Mouse (Mus musculus) kidney, embryonic 14.5 days (tissue): ENCODE measurements around the gene Nrap. TPM values are rescaled to one million over a fixed set of nuclear protein-coding genes. Genes with fewer than 3 reads are reported as not detected.

ENCODE experiments used
- ATAC-seq: fragments of 200-750 bp; cut with Nextera tagmentation; 2 replicates; pipeline ENCODE4 v1.8.0; 2017; ENCODE audit warnings: moderate number of reproducible peaks, mild to moderate bottlenecking, moderate TSS enrichment, moderate library complexity; ENCODE audit not compliant: low FRiP score, low TSS enrichment
- H3K27ac ChIP-seq: fragments of 300-500 bp; sonication (generic); 2 replicates; pipeline ENCODE4 v1.5.1; 2014; ENCODE audit warnings: low read depth, mild to moderate bottlenecking, low read length, moderate library complexity, mixed read lengths
- H3K27me3 ChIP-seq: fragments of 300-500 bp; sonication (generic); 2 replicates; pipeline ENCODE4 v1.6.1; 2014; ENCODE audit warnings: mild to moderate bottlenecking, low read length; ENCODE audit not compliant: control insufficient read depth, insufficient read depth
- H3K36me3 ChIP-seq: fragments of 300-500 bp; sonication (generic); 2 replicates; pipeline ENCODE4 v1.6.1; 2014; ENCODE audit warnings: low read length, mixed read lengths; ENCODE audit not compliant: control insufficient read depth, insufficient read depth
- H3K4me1 ChIP-seq: fragments of 300-500 bp; sonication (generic); 2 replicates; pipeline ENCODE4 v1.6.1; 2014; ENCODE audit warnings: low read length, mixed read lengths; ENCODE audit not compliant: control insufficient read depth, insufficient read depth
- H3K4me2 ChIP-seq: fragments of 300-500 bp; sonication (generic); replicated peaks from 2 replicates; pipeline ENCODE4 v1.6.1; 2014; ENCODE audit warnings: low read depth, mild to moderate bottlenecking, low read length
- H3K4me3 ChIP-seq: fragments of 300-500 bp; sonication (generic); 2 replicates; pipeline ENCODE4 v1.5.1; 2014; ENCODE audit warnings: mild to moderate bottlenecking, low read length
- H3K9ac ChIP-seq: fragments of 300-500 bp; sonication (generic); 2 replicates; pipeline ENCODE4 v1.6.1; 2014; ENCODE audit warnings: low read depth, mild to moderate bottlenecking, low read length, moderate library complexity
- H3K9me3 ChIP-seq: fragments of 300-500 bp; sonication (generic); 2 replicates; pipeline ENCODE4 v1.6.1; 2016; ENCODE audit warnings: low read length; ENCODE audit not compliant: control insufficient read depth
- WGBS: fragments of 180-500 bp; shearing (Covaris S2); extraction: QIAGEN DNeasy Blood & Tissue Kit; methylation state at CpG from one replicate; pipeline ENCODE4 v1.1.7; 2014; 5-methylcytosine and 5-hydroxymethylcytosine counted together
- polyA plus RNA-seq: library from polyadenylated mRNA; unstranded; fragments of >200 nt; fragmentation: Nextera tagmentation; extraction: Ambion mirVana; gene quantifications from 2 replicates; pipeline ENCODE4 v1.2.1, GENCODE M21; 2014

Nrap gene
- polyA plus RNA-seq, result 0.19 TPM in 1 of 2 replicates, not detected in the other

DNA sequence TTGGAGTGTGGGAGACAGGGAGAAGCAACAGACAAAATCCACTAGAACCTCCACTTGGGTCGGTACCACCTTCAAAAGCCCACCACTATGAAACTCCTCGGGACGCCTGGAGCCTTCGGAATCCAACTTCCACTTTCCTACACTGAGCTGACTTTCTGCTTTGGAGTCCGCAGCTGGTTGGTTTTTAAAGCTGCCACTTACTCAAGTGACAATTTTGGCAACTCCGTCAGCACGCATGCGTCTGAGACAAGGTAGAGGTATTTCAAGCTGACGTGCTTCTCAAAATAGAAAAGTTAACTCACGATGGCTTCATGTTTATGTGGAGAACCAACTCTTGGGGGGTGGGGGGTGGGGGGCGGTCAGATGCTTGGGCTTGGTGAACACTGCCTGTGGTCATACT, at the start of gene Nrap:
Nrap (minus strand) TSS at position 159 of the 400 bp plus-strand sequence.
- no peak within 1 kb of the TSS for H3K9ac ChIP-seq
- no peak for ATAC-seq
- no peaks in the 10 kb centered on the region for H3K9me3 ChIP-seq
- no peaks in the 10 kb centered on the region for H3K4me1 ChIP-seq
- no peak within 1 kb of the TSS for H3K4me3 ChIP-seq
- H3K4me2 ChIP-seq, result no peak within 1 kb of the TSS
- 74% methylated on average over 11 of the region's 11 CpGs for WGBS
- no peaks in the 10 kb centered on the region for H3K27me3 ChIP-seq
- no peak within 1 kb of the TSS for H3K27ac ChIP-seq
- no peaks in the 10 kb centered on the region for H3K36me3 ChIP-seq

DNA sequence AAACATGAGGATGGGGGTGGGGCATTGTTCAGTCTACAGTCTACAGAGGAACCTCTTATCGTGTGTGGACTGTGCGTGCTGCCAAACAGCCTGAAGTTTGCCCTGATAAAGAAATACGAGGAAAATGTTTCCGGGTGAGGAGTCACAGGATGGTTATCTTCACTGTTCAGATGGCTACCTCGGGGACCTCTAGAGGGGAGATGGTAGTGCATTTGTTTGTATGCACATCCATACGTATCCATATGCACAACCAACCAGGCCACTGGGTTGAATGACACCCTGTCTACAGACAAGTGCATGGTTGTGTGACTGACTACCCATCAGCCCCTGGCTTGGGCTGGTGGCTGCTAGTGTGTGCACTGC, 49.2 kb upstream of the Nrap start:
- Histone ChIP-seq H3K4me1 (no peaks in the 10 kb centered on the region), H3K9me3 (no peaks in the 10 kb centered on the region), H3K4me2 (no peak overlapping the region), H3K27me3 (no peaks in the 10 kb centered on the region), H3K4me3 (no peak overlapping the region), H3K9ac (no peak overlapping the region), H3K27ac (no peak overlapping the region), H3K36me3 (peaks cover 7% of the 10 kb centered on the region; the same call in 1 of the 2 replicates)
- no peak for ATAC-seq
- WGBS, result 79% methylated on average over 6 of the region's 6 CpGs

DNA sequence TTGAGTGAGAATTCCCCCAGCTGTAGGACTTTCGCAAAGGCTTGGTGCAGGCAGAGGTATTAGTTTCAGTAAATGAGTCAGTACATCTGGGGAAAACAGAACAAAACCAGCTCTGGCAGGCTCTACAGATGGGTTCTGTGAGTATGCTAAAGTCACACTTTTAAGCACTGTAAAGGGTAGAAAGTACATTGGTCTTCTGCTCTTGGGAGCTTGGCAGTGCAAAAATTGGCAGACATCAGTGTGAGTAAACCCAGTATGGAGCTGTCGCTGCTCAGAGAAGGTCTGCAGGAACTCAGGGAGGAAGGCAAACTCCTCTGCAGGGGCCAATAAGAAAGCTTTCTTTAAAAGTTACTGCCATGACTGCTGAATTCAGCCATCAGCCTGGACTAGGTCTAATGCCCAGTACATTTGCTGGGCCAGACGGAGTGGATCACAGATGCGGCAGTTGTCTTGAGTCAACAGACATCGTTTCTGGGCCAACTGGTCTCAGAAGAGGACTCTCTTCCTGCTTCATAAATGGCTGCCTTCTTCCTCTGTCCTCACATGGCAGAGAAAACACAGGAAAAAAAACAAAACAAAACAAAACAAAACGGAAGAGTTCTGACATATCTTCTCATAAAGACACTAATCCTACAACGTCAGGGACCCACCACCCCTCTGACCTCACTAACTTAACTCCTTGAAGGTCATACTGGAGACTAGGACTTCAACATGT, 48.7 kb upstream of the Nrap start:
- Histone ChIP-seq H3K9me3 (no peaks in the 10 kb centered on the region), H3K27me3 (no peaks in the 10 kb centered on the region), H3K36me3 (peaks cover 7% of the 10 kb centered on the region; the same call in 1 of the 2 replicates), H3K4me1 (no peaks in the 10 kb centered on the region), H3K27ac (no peak overlapping the region), H3K4me3 (no peak overlapping the region), H3K9ac (no peak overlapping the region), H3K4me2 (no peak overlapping the region)
- WGBS, result 66% methylated on average over 7 of the region's 7 CpGs
- no peak for ATAC-seq

DNA sequence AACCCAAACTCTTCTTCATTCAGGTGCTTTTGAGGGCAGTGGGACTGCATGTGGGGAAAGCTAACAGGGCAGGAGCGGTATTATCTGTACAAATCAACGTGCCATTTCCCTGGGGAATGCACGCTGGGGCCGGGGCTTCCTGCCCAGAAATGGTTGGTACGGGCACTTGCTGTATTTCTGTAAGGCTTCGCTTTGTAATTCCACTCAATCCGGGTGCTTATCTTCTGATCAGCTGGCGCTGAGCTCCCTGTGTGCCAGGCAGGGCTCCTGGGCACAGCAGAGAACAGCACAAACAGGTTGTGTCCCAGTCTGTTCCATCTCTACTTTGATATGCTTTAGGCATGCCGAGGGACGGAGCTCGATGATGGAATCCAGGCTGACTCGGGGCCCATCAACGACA, 46.5 kb upstream of the Nrap start:
- peaks cover 7% of the 10 kb centered on the region; the same call in 1 of the 2 replicates for H3K36me3 ChIP-seq
- 89% methylated on average over 13 of the region's 13 CpGs for WGBS

DNA sequence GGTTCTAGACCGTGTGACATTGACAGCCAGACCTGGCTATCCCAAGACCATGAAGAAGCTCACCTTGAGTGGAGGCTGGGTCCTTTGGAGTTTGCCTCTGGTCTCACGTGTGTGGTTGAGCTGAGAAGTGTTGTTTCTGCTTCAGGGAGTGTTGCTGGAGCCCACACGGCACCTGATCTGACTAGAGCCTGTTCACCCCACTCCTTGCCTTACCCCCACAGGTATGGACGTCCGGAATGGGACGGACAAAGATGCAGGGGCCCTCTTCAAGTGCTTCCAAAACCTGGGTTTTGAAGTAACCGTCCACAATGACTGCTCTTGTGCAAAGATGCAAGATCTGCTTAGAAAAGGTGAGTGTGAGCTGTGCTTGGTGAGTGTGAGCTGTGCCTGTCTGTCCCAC, 43.7 kb upstream of the Nrap start:
- H3K4me2 ChIP-seq, result no peak overlapping the region
- no peak overlapping the region for H3K9ac ChIP-seq
- 88% methylated on average over 7 of the region's 7 CpGs for WGBS
- no peaks in the 10 kb centered on the region for H3K9me3 ChIP-seq
- no peaks in the 10 kb centered on the region for H3K27me3 ChIP-seq
- ATAC-seq, result no peak
- no peaks in the 10 kb centered on the region for H3K4me1 ChIP-seq
- H3K27ac ChIP-seq, result no peak overlapping the region
- H3K36me3 ChIP-seq, result peaks cover 7% of the 10 kb centered on the region; the same call in 1 of the 2 replicates
- H3K4me3 ChIP-seq, result no peak overlapping the region

More for the DNA sequence above, 46.5 kb upstream of the Nrap start:
- H3K4me1 ChIP-seq, result no peaks in the 10 kb centered on the region
- H3K9me3 ChIP-seq, result no peaks in the 10 kb centered on the region
- no peak overlapping the region for H3K4me2 ChIP-seq
- ATAC-seq, result no peak
- H3K4me3 ChIP-seq, result no peak overlapping the region
- no peak overlapping the region for H3K9ac ChIP-seq
- H3K27ac ChIP-seq, result no peak overlapping the region
- H3K27me3 ChIP-seq, result no peaks in the 10 kb centered on the region

DNA sequence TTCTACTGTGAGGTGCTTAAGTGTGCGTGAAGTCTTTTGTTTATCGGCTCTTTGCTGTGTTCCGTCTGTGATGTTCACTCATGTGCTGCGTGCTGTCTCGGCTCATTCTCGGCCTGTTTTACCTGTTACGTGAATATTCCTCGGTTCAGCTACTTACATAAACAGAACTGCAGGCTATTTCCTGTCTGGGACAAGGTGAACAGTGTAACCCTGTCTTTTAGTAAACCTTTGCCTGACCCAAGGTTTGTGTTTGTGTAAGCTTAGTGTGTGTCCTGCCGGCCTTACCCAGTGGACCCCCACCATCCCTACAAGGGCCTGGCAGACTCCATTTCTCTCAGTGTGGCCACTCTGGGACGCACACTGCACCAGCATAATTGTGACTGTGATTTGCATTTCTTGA, 42.9 kb upstream of the Nrap start:
- Histone ChIP-seq H3K4me3 (no peak overlapping the region), H3K4me1 (no peaks in the 10 kb centered on the region), H3K4me2 (no peak overlapping the region), H3K27ac (no peak overlapping the region), H3K36me3 (peaks cover 7% of the 10 kb centered on the region; the same call in 1 of the 2 replicates), H3K9ac (no peak overlapping the region), H3K27me3 (no peaks in the 10 kb centered on the region), H3K9me3 (no peaks in the 10 kb centered on the region)
- WGBS, result 32% methylated on average over 10 of the region's 10 CpGs
- no peak for ATAC-seq

DNA sequence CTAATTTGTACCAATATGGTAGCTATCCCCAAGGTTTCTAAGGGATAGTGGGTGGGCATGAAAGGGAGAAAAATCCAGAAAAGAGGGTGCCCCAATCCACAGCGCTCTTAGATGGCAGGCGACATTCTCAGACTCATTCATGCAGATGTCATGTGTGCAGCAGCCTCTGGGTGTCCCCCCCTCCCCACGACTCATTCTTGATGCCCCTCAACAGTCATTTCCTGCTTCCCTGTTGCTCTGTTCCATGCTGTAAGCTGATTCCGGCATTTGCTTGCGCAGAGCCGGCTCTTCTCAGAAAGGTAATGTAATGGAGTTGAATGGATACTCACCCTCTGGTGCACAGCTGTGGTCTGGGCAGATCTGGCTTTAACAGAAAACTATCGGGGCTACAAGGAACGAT, 40.5 kb upstream of the Nrap start:
- Histone ChIP-seq H3K4me3 (no peak overlapping the region), H3K9me3 (no peaks in the 10 kb centered on the region), H3K36me3 (0 out of 2 replicates have a peak, but pooled peaks cover 4% of the 10 kb centered on the region), H3K4me2 (no peak overlapping the region), H3K27me3 (no peaks in the 10 kb centered on the region), H3K27ac (no peak overlapping the region), H3K9ac (no peak overlapping the region), H3K4me1 (no peaks in the 10 kb centered on the region)
- ATAC-seq, result no peak
- WGBS, result 57% methylated on average over 8 of the region's 8 CpGs

DNA sequence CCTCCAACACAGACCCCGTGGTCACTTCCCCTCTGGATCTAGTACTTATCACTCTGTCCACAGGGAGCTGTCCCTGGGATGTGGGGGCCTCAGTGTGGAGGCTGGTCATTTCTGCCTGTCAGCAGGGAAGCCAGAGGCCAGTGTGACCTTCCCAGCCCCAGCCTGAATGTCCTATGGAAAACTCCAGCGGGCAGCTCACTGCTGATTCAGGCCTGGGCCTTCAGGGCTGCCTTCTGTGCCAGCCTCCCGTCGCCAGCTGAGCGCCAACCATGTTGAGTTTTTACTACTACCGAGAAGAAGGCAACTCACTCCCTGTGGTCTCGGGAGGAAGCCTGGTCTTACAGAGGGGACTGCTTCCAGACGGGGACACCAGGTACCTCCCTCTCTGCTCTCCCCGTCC, 35.7 kb upstream of the Nrap start:
- H3K27ac ChIP-seq, result no peak overlapping the region
- H3K4me2 ChIP-seq, result no peak overlapping the region

DNA sequence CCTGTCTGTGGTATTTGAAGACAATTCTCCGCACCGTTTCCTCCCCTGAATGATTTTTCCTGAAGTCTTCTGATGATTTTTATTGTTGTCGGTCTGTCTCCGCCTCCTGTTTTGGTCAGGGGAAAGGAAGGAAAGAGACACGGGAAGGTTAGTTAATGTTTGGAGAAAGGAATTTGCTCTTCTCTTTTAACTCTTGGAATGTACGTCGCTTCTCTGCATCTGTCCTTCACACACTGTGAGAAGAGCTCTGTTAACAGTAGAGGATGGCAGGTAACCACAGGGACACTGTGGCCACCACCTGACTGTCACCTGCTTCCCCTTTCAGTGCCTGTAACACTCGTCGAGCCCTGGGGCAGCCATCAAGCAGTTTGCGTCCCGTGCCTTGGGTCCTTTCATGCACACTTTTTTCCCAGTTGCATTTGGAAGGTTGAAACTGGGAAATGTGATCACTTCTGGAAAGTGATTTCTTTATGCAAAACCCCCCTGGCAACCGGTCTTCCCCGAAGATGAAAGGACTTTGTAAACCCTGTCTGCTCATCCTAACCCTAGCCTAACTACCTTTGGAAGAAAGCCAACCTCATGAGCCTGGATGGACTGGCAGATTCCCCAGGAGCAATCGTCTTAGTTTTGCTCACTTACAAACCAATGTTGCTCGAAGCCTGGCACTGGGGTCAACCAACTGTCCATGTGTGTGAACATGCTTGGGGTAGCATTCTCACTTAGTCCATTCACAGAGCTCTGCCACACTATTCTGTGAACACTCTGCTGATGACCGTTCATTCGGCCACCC, 35.0 kb upstream of the Nrap start:
- no peaks in the 10 kb centered on the region for H3K36me3 ChIP-seq
- H3K27ac ChIP-seq, result no peak overlapping the region
- no peak overlapping the region for H3K4me2 ChIP-seq
- no peak overlapping the region for H3K4me3 ChIP-seq
- peaks cover 8% of the 10 kb centered on the region; the same call in 1 of the 2 replicates for H3K4me1 ChIP-seq
- no peaks in the 10 kb centered on the region for H3K9me3 ChIP-seq
- ATAC-seq, result no peak
- H3K9ac ChIP-seq, result no peak overlapping the region
- H3K27me3 ChIP-seq, result no peaks in the 10 kb centered on the region
- WGBS, result 77% methylated on average over 17 of the region's 17 CpGs

More for the DNA sequence above, 35.7 kb upstream of the Nrap start:
- Histone ChIP-seq H3K4me3 (no peak overlapping the region), H3K36me3 (no peaks in the 10 kb centered on the region), H3K9ac (no peak overlapping the region), H3K27me3 (no peaks in the 10 kb centered on the region), H3K9me3 (no peaks in the 10 kb centered on the region), H3K4me1 (peaks cover 8% of the 10 kb centered on the region; the same call in 1 of the 2 replicates)
- 80% methylated on average over 9 of the region's 9 CpGs for WGBS
- no peak for ATAC-seq
